Mouse (Mus musculus) neural tube, embryonic 15.5 days (tissue): ENCODE data around the gene Klre1. TPM values are rescaled to one million over a fixed set of nuclear protein-coding genes. Genes with fewer than 3 reads are reported as not detected.

ENCODE experiments used
- ATAC-seq: fragments of 200-750 bp; cut with Nextera tagmentation; 2 replicates; pipeline ENCODE4 v1.8.0; 2017; ENCODE audit warnings: mild to moderate bottlenecking, moderate TSS enrichment, moderate library complexity; ENCODE audit not compliant: low FRiP score
- H3K27ac ChIP-seq: fragments of 300-500 bp; sonication (generic); replicated peaks from 2 replicates; pipeline ENCODE4 v1.5.1; 2015; ENCODE audit warnings: mild to moderate bottlenecking, inconsistent platforms
- H3K27me3 ChIP-seq: fragments of 300-500 bp; sonication (generic); replicated peaks from 2 replicates; pipeline ENCODE4 v1.6.1; 2015; ENCODE audit warnings: inconsistent platforms
- H3K36me3 ChIP-seq: fragments of 300-500 bp; sonication (generic); 2 replicates; pipeline ENCODE4 v1.6.1; 2015; ENCODE audit warnings: inconsistent platforms
- H3K4me1 ChIP-seq: fragments of 300-500 bp; sonication (generic); 2 replicates; pipeline ENCODE4 v1.6.1; 2015; ENCODE audit warnings: inconsistent platforms
- H3K4me2 ChIP-seq: fragments of 300-500 bp; sonication (generic); 2 replicates; pipeline ENCODE4 v1.6.1; 2015; ENCODE audit warnings: inconsistent platforms, mild to moderate bottlenecking, moderate library complexity
- H3K4me3 ChIP-seq: fragments of 300-500 bp; sonication (generic); replicated peaks from 2 replicates; pipeline ENCODE4 v1.5.1; 2015; ENCODE audit warnings: mild to moderate bottlenecking, inconsistent platforms
- H3K9ac ChIP-seq: fragments of 300-500 bp; sonication (generic); replicated peaks from 2 replicates; pipeline ENCODE4 v1.6.1; 2015; ENCODE audit warnings: mild to moderate bottlenecking, inconsistent platforms
- H3K9me3 ChIP-seq: fragments of 300-500 bp; sonication (generic); replicated peaks from 2 replicates; pipeline ENCODE4 v1.6.1; 2016; ENCODE audit warnings: inconsistent platforms
- WGBS: fragments of 180-500 bp; shearing (Covaris S2); methylation state at CpG from one replicate; pipeline ENCODE4 v1.1.7; 2015; ENCODE audit warnings: mixed read lengths; 5-methylcytosine and 5-hydroxymethylcytosine counted together
- polyA plus RNA-seq: library from polyadenylated mRNA; unstranded; fragments of >200 nt; fragmentation: Nextera tagmentation; extraction: Ambion mirVana; gene quantifications from 2 replicates; pipeline ENCODE4 v1.2.1, GENCODE M21; 2015

Gene Klre1
- polyA plus RNA-seq = 0.10 TPM in 1 of 2 replicates, not detected in the other

- Histone ChIP-seq H3K9ac (no peak within 1 kb of the TSS), H3K36me3 (no peaks in the 10 kb centered on the region), H3K4me1 (no peaks in the 10 kb centered on the region), H3K4me3 (no peak within 1 kb of the TSS), H3K9me3 (no peaks in the 10 kb centered on the region), H3K27me3 (no peaks in the 10 kb centered on the region), H3K4me2 (no peak within 1 kb of the TSS), H3K27ac (no peak within 1 kb of the TSS)
- WGBS = 96% methylated on average over 8 of the region's 8 CpGs
- ATAC-seq = no peak
Observed at GRCm38 (mm10) chr6:129577605-129578004, at the start of gene Klre1. TSS of gene Klre1 (plus strand) at chr6:129577905.

GRCm38 (mm10) chr6:129529605-129530004 lies 48.1 kb upstream of the Klre1 start:
- Histone ChIP-seq H3K27me3 (no peaks in the 10 kb centered on the region), H3K9ac (no peak overlapping the region), H3K36me3 (no peaks in the 10 kb centered on the region), H3K4me1 (peaks cover 8% of the 10 kb centered on the region), H3K4me3 (no peak overlapping the region), H3K4me2 (no peak overlapping the region), H3K27ac (no peak overlapping the region), H3K9me3 (no peaks in the 10 kb centered on the region)
- 87% methylated on average over 1 of the region's 1 CpGs for WGBS
- ATAC-seq = no peak

GRCm38 (mm10) chr6:129530261-129530660 lies 47.4 kb upstream of the Klre1 start:
- Histone ChIP-seq H3K4me3 (no peak overlapping the region), H3K9me3 (no peaks in the 10 kb centered on the region), H3K27ac (no peak overlapping the region), H3K27me3 (no peaks in the 10 kb centered on the region), H3K4me2 (no peak overlapping the region), H3K9ac (no peak overlapping the region), H3K4me1 (peaks cover 15% of the 10 kb centered on the region), H3K36me3 (no peaks in the 10 kb centered on the region)
- no peak for ATAC-seq

DNA sequence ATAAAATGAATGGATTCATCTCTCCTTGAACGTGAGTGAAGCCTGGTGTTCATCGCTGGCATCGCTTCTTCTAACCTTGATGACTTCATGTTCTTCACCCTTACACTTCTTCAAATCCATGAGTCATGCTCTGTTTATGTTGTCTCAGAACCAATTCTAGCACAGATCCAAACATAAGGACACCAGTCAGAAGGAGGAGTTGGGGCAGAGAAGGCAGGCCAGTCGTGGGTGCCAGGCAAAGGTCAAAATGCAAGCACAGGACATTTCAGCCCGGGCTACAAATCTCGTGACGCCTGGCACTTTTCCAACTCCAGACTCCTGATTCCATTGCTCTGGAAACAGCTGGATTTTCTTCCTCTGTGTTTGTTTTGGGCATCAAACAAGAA lies 45.2 kb upstream of the Klre1 start:
- Histone ChIP-seq H3K4me1 (peaks cover 30% of the 10 kb centered on the region), H3K27me3 (no peaks in the 10 kb centered on the region), H3K27ac (peak overlapping the region; percentile 84), H3K4me2 (peak overlapping the region; percentile 67), H3K9me3 (no peaks in the 10 kb centered on the region), H3K36me3 (peaks cover 3% of the 10 kb centered on the region; the same call in 1 of the 2 replicates), H3K9ac (peak overlapping the region; percentile 63), H3K4me3 (peak overlapping the region; percentile 88)
- ATAC-seq = peak; percentile 42
- 32% methylated on average over 7 of the region's 7 CpGs for WGBS

- peak within 1 kb of the TSS; percentile 63 for H3K9ac ChIP-seq
- ATAC-seq = peak; percentile 91
- H3K27ac ChIP-seq = peak within 1 kb of the TSS; percentile 84
- peaks cover 30% of the 10 kb centered on the region for H3K4me1 ChIP-seq
- H3K4me2 ChIP-seq = peak within 1 kb of the TSS; percentile 67
- peaks cover 8% of the 10 kb centered on the region for H3K36me3 ChIP-seq
- no peaks in the 10 kb centered on the region for H3K9me3 ChIP-seq
- WGBS = under 1% methylated on average over 55 of the region's 55 CpGs
- H3K27me3 ChIP-seq = no peaks in the 10 kb centered on the region
- peak within 1 kb of the TSS; percentile 88 for H3K4me3 ChIP-seq
Observed at GRCm38 (mm10) chr6:129532942-129533860, 44.5 kb upstream of the Klre1 start, which contains the start of gene Gabarapl1. TSS of gene Gabarapl1 (plus strand) at chr6:129533160.

- peak overlapping the region; percentile 63 for H3K9ac ChIP-seq
- H3K9me3 ChIP-seq = no peaks in the 10 kb centered on the region
- 3% methylated on average over 9 of the region's 9 CpGs for WGBS
- peaks cover 30% of the 10 kb centered on the region for H3K4me1 ChIP-seq
- H3K4me3 ChIP-seq = peak overlapping the region; percentile 88
- H3K4me2 ChIP-seq = peak overlapping the region; percentile 67
- peak; percentile 55 for ATAC-seq
- H3K27ac ChIP-seq = peak overlapping the region; percentile 84
- peaks cover 17% of the 10 kb centered on the region for H3K36me3 ChIP-seq
- H3K27me3 ChIP-seq = no peaks in the 10 kb centered on the region
Observed at GRCm38 (mm10) chr6:129534057-129534456, 43.6 kb upstream of the Klre1 start.

GRCm38 (mm10) chr6:129534627-129535190 lies 43.0 kb upstream of the Klre1 start:
- WGBS = 29% methylated on average over 4 of the region's 4 CpGs
- ATAC-seq = peak; percentile 24; the same call in 1 of the 2 replicates
- Histone ChIP-seq H3K27me3 (no peaks in the 10 kb centered on the region), H3K4me3 (peak overlapping the region; percentile 88), H3K27ac (peak overlapping the region; percentile 84), H3K36me3 (peaks cover 23% of the 10 kb centered on the region), H3K9me3 (no peaks in the 10 kb centered on the region), H3K4me2 (peak overlapping the region; percentile 67), H3K9ac (peak overlapping the region; percentile 63), H3K4me1 (peaks cover 30% of the 10 kb centered on the region)

- H3K27me3 ChIP-seq = no peaks in the 10 kb centered on the region
- peaks cover 30% of the 10 kb centered on the region for H3K4me1 ChIP-seq
- H3K9me3 ChIP-seq = no peaks in the 10 kb centered on the region
- ATAC-seq = no peak
- 0 out of 2 replicates have a peak overlapping the region, but pooled peaks have one; percentile 63 for H3K9ac ChIP-seq
- WGBS = 87% methylated on average over 4 of the region's 4 CpGs
- H3K4me2 ChIP-seq = peak overlapping the region; percentile 67
- H3K27ac ChIP-seq = no peak overlapping the region
- H3K4me3 ChIP-seq = peak overlapping the region; percentile 88
- peaks cover 33% of the 10 kb centered on the region for H3K36me3 ChIP-seq
Observed at GRCm38 (mm10) chr6:129535723-129536122, 42.0 kb upstream of the Klre1 start.

GRCm38 (mm10) chr6:129538555-129538954 lies 39.1 kb upstream of the Klre1 start:
- Histone ChIP-seq H3K4me2 (no peak overlapping the region), H3K27ac (no peak overlapping the region), H3K36me3 (peaks cover 47% of the 10 kb centered on the region), H3K9ac (no peak overlapping the region), H3K27me3 (no peaks in the 10 kb centered on the region), H3K4me3 (no peak overlapping the region), H3K4me1 (peaks cover 28% of the 10 kb centered on the region), H3K9me3 (no peaks in the 10 kb centered on the region)
- 90% methylated on average over 6 of the region's 6 CpGs for WGBS
- no peak for ATAC-seq

- H3K36me3 ChIP-seq = peaks cover 47% of the 10 kb centered on the region
- ATAC-seq = no peak
- 49% methylated on average over 9 of the region's 9 CpGs for WGBS
Observed at GRCm38 (mm10) chr6:129541931-129542330, 35.8 kb upstream of the Klre1 start.

DNA sequence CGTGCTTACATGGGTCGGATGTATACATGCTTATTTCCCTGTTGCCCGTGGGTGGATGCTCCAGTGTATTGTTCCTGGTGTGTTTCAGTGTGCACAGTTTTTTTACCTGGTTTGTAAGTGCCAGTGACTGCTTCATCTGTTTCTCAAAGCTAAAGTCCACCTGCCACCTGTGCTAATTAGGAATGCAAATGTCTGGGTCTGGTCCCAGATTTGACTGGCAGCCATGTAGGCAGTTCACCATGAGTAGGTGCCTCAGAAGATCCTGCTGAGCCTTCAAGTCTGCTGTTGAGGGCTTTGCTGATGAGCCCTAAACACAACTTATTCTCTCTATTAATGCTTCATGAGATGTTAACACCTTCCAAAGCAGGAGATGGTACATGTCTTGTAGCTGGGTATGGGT lies 35.2 kb upstream of the Klre1 start:
- Histone ChIP-seq H3K4me3 (no peak overlapping the region), H3K36me3 (peaks cover 44% of the 10 kb centered on the region), H3K27ac (no peak overlapping the region), H3K9me3 (no peaks in the 10 kb centered on the region), H3K4me2 (no peak overlapping the region), H3K27me3 (no peaks in the 10 kb centered on the region), H3K9ac (no peak overlapping the region), H3K4me1 (peaks cover 6% of the 10 kb centered on the region)
- ATAC-seq = no peak
- WGBS = 94% methylated on average over 3 of the region's 3 CpGs

More at GRCm38 (mm10) chr6:129541931-129542330, 35.8 kb upstream of the Klre1 start:
- Histone ChIP-seq H3K4me1 (peaks cover 7% of the 10 kb centered on the region), H3K4me3 (no peak overlapping the region), H3K27ac (no peak overlapping the region), H3K4me2 (no peak overlapping the region), H3K9ac (no peak overlapping the region), H3K27me3 (no peaks in the 10 kb centered on the region), H3K9me3 (no peaks in the 10 kb centered on the region)
